Mouse (Mus musculus) heart, postnatal 0 days (tissue): ENCODE results near the gene Nqo2. TPM values are rescaled to one million over a fixed set of nuclear protein-coding genes. Genes with fewer than 3 reads are reported as not detected.

Source experiments
- ATAC-seq: fragments of 200-750 bp; cut with Nextera tagmentation; 2 replicates; pipeline ENCODE4 v1.8.0; 2017; ENCODE audit warnings: low read depth, moderate number of reproducible peaks, moderate library complexity; ENCODE audit not compliant: insufficient read depth
- DNase-seq: peaks from one replicate; pipeline ENCODE4 v3.0.0-alpha.2; 2016; ENCODE audit warnings: low spot score
- H3K27ac ChIP-seq: fragments of 300-500 bp; sonication (generic); 2 replicates; pipeline ENCODE4 v1.5.1; 2014; ENCODE audit warnings: low read depth, mild to moderate bottlenecking
- H3K27me3 ChIP-seq: fragments of 300-500 bp; sonication (generic); 2 replicates; pipeline ENCODE4 v1.6.1; 2014; ENCODE audit warnings: low read length, mixed read lengths; ENCODE audit not compliant: control insufficient read depth, insufficient read depth
- H3K36me3 ChIP-seq: fragments of 300-500 bp; sonication (generic); replicated peaks from 2 replicates; pipeline ENCODE4 v1.6.1; 2014; ENCODE audit warnings: low read length, mixed read lengths; ENCODE audit not compliant: control insufficient read depth, insufficient read depth
- H3K4me1 ChIP-seq: fragments of 300-500 bp; sonication (generic); 2 replicates; pipeline ENCODE4 v1.6.1; 2014; ENCODE audit warnings: antibody characterized with exemption; ENCODE audit not compliant: control insufficient read depth, insufficient read depth
- H3K4me2 ChIP-seq: fragments of 300-500 bp; sonication (generic); 2 replicates; pipeline ENCODE4 v1.6.1; 2014; ENCODE audit warnings: low read depth, mild to moderate bottlenecking, low read length, moderate library complexity
- H3K4me3 ChIP-seq: fragments of 300-500 bp; sonication (generic); 2 replicates; pipeline ENCODE4 v1.5.1; 2014; ENCODE audit warnings: low read depth, low read length
- H3K9ac ChIP-seq: fragments of 300-500 bp; sonication (generic); replicated peaks from 2 replicates; pipeline ENCODE4 v1.6.1; 2014; ENCODE audit warnings: low read depth, low read length, mixed read lengths
- H3K9me3 ChIP-seq: fragments of 300-500 bp; sonication (generic); replicated peaks from 2 replicates; pipeline ENCODE4 v1.6.1; 2016; ENCODE audit warnings: low read length; ENCODE audit not compliant: control insufficient read depth
- CTCF ChIP-seq: IDR thresholded peaks from 2 replicates; pipeline ENCODE4 v1.5.1; 2016; ENCODE audit warnings: antibody characterized with exemption, control low read depth, low read depth
- EP300 ChIP-seq: IDR thresholded peaks from 2 replicates; pipeline ENCODE4 v1.6.1; 2016; ENCODE audit warnings: antibody characterized with exemption, low read depth
- WGBS: fragments of 180-500 bp; shearing (Covaris S2); extraction: QIAGEN DNeasy Blood & Tissue Kit; methylation state at CpG from one replicate; pipeline ENCODE4 v1.1.7; 2014; 5-methylcytosine and 5-hydroxymethylcytosine counted together
- polyA plus RNA-seq: library from polyadenylated mRNA; unstranded; fragments of >200 nt; fragmentation: Nextera tagmentation; extraction: Ambion mirVana; gene quantifications from 2 replicates; pipeline ENCODE4 v1.2.1, GENCODE M21; 2015
- total RNA-seq: library from RNA; depleted of rRNA; stranded (reverse); fragments of >200 nt; gene quantifications from 2 replicates; pipeline ENCODE4 v1.2.3, GENCODE M21; 2014; ENCODE audit warnings: low replicate concordance

Gene Nqo2
- total and polyA plus RNA-seq, 2 experiments from 2014 or later = 27.0 to 28.3 TPM

DNA sequence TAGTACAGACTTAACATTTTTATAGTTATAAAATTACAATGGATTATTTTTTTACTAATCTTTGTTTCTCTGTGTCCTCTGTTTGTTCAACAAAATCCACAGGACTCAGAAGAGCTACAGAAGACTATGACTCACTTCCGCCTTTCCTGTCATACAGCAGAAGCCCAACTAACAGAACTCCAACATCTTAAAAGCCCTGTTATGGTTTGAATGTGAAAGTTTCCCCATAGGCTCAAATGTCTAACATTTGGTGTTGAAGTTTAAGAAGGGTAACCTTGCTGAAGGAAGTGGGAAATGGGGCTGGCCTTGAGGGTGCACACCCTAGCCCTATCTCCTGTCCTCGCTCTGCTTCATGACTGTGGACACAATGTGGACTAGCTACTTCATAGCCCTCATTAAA lies 4.7 kb upstream of the Nqo2 start:
- H3K4me1 ChIP-seq = no peaks in the 10 kb centered on the region
- H3K27me3 ChIP-seq = no peaks in the 10 kb centered on the region
- TF ChIP-seq CTCF (no peak), EP300 (no peak)
- H3K36me3 ChIP-seq = no peaks in the 10 kb centered on the region
- ATAC-seq (no peak), DNase-seq (no peak)
- 88% methylated on average over 2 of the region's 2 CpGs for WGBS
- H3K4me2 ChIP-seq = no peak overlapping the region
- no peaks in the 10 kb centered on the region for H3K9me3 ChIP-seq
- no peak overlapping the region for H3K9ac ChIP-seq
- no peak overlapping the region for H3K4me3 ChIP-seq
- H3K27ac ChIP-seq = no peak overlapping the region

DNA sequence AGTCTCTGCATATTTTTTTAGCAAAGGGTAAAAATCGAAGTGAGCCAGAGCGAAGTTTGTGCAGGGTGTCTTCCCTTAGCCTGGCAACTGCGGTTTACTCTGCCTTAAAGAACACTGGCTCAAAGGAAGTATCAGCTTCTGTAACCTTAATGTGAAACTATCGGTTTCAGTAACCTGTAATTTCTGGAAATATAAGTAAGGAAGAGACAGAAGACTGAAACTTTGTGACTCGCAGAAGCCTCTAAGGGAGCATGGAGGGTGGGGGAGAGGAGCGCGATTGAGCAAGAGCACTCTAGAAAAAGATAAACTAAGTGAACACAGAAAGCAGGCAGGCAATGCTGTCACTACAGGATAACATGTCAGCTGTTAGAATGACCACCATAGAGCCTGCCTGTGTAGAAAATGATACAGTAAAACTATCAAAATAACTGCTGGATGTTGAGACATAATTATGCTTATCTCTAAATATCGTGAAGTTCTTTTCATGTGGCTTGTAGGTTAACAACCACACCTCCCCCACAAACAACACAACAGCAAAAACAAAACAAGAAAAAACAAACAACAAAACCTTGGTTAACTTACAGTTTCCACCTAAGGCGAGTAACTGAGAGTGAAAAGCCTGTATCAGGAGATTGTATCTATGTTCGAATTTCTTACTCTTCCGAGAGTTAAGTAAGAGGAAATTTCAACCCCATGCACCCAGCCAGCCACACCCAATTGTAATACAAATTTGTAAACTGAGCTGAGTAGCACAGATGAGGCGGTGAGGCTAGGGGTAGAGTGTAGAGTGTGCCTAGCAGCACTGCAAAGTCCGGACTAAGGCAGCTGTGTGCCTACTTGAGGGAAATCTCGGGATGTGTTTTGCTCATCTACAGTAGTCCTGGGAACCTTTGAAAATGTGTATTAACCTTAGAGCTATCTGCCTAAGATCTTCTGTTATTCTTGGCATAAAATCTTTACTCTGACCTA lies 853 bp downstream of the Nqo2 start:
- peaks cover 4% of the 10 kb centered on the region; the same call in 1 of the 2 replicates for H3K36me3 ChIP-seq
- no peaks in the 10 kb centered on the region for H3K27me3 ChIP-seq
- 8% methylated on average over 14 of the region's 14 CpGs for WGBS
- H3K9me3 ChIP-seq = no peaks in the 10 kb centered on the region
- peak overlapping the region; percentile 72 for H3K9ac ChIP-seq
- TF ChIP-seq CTCF = no peak
- no peak for TF ChIP-seq EP300
- H3K4me3 ChIP-seq = peak overlapping the region; percentile 63
- ATAC-seq (peak; percentile 69), DNase-seq (peak; percentile 75)
- peaks cover 11% of the 10 kb centered on the region for H3K4me1 ChIP-seq
- peak overlapping the region; percentile 73 for H3K4me2 ChIP-seq
- H3K27ac ChIP-seq = peak overlapping the region; percentile 92

DNA sequence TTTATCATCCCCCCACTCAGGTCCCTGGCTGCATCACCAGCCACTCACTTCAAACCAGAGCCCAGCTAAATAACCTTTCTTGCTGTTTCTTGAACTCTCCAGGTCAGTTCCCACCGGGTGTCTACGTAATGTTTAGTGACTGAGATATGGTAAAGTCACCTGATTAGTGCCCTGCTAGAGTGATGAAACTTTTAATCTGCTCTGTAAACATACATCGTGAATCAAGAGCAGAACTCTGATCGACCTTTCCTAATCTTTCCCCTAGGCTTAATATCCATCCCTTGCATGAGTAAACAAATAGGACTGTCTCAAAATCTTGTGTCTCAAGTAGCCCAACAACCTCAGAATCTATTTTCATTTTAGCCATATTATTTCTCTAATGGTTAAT lies 1.5 kb downstream of the Nqo2 start:
- H3K9ac ChIP-seq = peak overlapping the region; percentile 72; the same call in 1 of the 2 replicates
- WGBS = 18% methylated on average over 4 of the region's 4 CpGs
- H3K4me2 ChIP-seq = peak overlapping the region; percentile 73
- H3K4me3 ChIP-seq = peak overlapping the region; percentile 63; the same call in 1 of the 2 replicates
- H3K27me3 ChIP-seq = no peaks in the 10 kb centered on the region
- H3K36me3 ChIP-seq = peaks cover 7% of the 10 kb centered on the region; the same call in 1 of the 2 replicates
- no peak for DNase-seq
- ATAC-seq = no peak
- no peaks in the 10 kb centered on the region for H3K9me3 ChIP-seq
- H3K4me1 ChIP-seq = peaks cover 11% of the 10 kb centered on the region
- no peak for TF ChIP-seq CTCF
- no peak for TF ChIP-seq EP300
- peak overlapping the region; percentile 92; the same call in 1 of the 2 replicates for H3K27ac ChIP-seq

DNA sequence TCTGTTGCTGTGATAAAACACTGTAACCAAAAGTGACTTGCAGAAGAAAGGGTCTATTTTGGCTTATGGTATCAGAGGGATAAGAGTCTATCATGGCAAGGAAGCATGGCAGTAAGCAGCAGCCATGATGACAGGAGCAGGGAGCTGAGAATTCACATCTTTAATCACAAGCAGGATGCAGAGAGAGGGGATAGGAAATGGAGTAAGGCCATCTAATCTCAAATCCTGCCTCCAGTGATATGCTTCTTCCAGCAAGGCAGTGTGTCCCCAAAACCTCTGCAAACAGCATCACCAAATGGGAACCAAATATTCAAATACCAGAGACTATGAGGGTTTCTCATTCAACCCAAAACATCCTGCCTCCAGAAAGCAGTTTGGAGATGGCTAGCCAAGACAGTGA lies 2.1 kb downstream of the Nqo2 start:
- Histone ChIP-seq H3K36me3 (peaks cover 11% of the 10 kb centered on the region; the same call in 1 of the 2 replicates), H3K27me3 (no peaks in the 10 kb centered on the region), H3K4me3 (no peak overlapping the region), H3K4me2 (no peak overlapping the region), H3K9me3 (no peaks in the 10 kb centered on the region), H3K27ac (no peak overlapping the region), H3K9ac (no peak overlapping the region), H3K4me1 (peaks cover 11% of the 10 kb centered on the region)
- ATAC-seq (no peak), DNase-seq (no peak)
- TF ChIP-seq EP300 (no peak), CTCF (no peak)

DNA sequence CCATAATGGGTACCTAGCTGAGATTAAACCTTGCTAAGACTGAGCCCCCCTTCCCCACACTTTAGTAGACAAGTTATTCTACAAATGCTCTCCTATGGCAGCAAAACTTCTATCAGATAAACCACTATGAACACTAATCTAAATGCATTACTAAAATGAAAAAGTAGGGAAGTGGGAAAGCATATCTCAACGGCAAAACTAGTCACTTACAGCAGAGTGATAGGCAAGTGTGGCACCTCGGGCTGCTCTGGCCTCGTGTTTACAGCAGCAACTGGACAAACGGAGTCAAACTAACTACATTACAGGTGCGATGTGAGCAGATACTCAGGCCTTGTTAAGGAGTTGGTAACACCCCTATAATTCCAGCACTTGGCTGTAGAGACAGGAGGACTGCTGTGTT lies 25.1 kb downstream of the Nqo2 start:
- Histone ChIP-seq H3K27me3 (no peaks in the 10 kb centered on the region), H3K36me3 (peaks cover 30% of the 10 kb centered on the region), H3K9me3 (no peaks in the 10 kb centered on the region), H3K27ac (no peak overlapping the region), H3K4me2 (no peak overlapping the region), H3K4me1 (no peaks in the 10 kb centered on the region), H3K9ac (no peak overlapping the region), H3K4me3 (no peak overlapping the region)
- ATAC-seq = no peak
- TF ChIP-seq EP300 (no peak), CTCF (no peak)
- 75% methylated on average over 5 of the region's 5 CpGs for WGBS
- DNase-seq = no peak
